Mouse (Mus musculus): ENCODE data around the gene Vmac. TPM values are rescaled to one million over a fixed set of nuclear protein-coding genes. Genes with fewer than 3 reads are reported as not detected.

Gene Vmac
- polyA plus RNA-seq, 1 experiment from 2014 or later = 16.9 TPM

- Histone ChIP-seq H3K36me3 (peaks cover 13% of the 10 kb centered on the region), H3K27me3 (replicated peaks) (no peaks in the 10 kb centered on the region), H3K9me3 (no peaks in the 10 kb centered on the region), H3K4me1 (peaks cover 16% of the 10 kb centered on the region; the same call in 1 of the 2 replicates), H3K4me3 (replicated peaks) (peak overlapping the region; percentile 95), H3K27ac (peak overlapping the region; percentile 85), H3K4me2 (peak overlapping the region; percentile 70), H3K9ac (peak overlapping the region; percentile 92)
- under 1% methylated on average over 32 of the region's 37 CpGs for WGBS
- ATAC-seq (ENCODE audit: insufficient read depth, low FRiP score, low read depth) = 0 out of 2 replicates have a peak, but pooled peaks have one; percentile 1
These were observed 44.0 kb downstream of the Vmac start for GRCm38 (mm10) chr17:56673647-56674416.

- peak within 1 kb of the TSS; percentile 95 for H3K4me3 ChIP-seq (replicated peaks)
- no peaks in the 10 kb centered on the region for H3K27me3 ChIP-seq (replicated peaks)
- peaks cover 22% of the 10 kb centered on the region for H3K4me1 ChIP-seq
- H3K9ac ChIP-seq = peak within 1 kb of the TSS; percentile 92
- H3K36me3 ChIP-seq = peaks cover 13% of the 10 kb centered on the region
- peak within 1 kb of the TSS; percentile 70 for H3K4me2 ChIP-seq
- peak within 1 kb of the TSS; percentile 85 for H3K27ac ChIP-seq
- ATAC-seq (ENCODE audit: insufficient read depth, low FRiP score, low read depth) = peak; percentile 95
- under 1% methylated on average over 56 of the region's 66 CpGs for WGBS
- H3K9me3 ChIP-seq = no peaks in the 10 kb centered on the region
These were observed 44.7 kb downstream of the Vmac start, which contains the start of gene Ranbp3 for GRCm38 (mm10) chr17:56672941-56673646. TSS of gene Ranbp3 (plus strand) at chr17:56673294.

GRCm38 (mm10) chr17:56669766-56670165 is 48.1 kb downstream of the Vmac start:
- no peak overlapping the region for H3K4me3 ChIP-seq (replicated peaks)
- H3K4me1 ChIP-seq = peaks cover 16% of the 10 kb centered on the region
- 0 out of 2 replicates have a peak, but pooled peaks cover 2% of the 10 kb centered on the region for H3K36me3 ChIP-seq
- 0 out of 2 replicates have a peak overlapping the region, but pooled peaks have one; percentile 2 for H3K9ac ChIP-seq
- H3K27me3 ChIP-seq (replicated peaks) = no peaks in the 10 kb centered on the region
- WGBS = 85% methylated on average over 8 of the region's 8 CpGs
- no peak for ATAC-seq (ENCODE audit: insufficient read depth, low FRiP score, low read depth)
- H3K4me2 ChIP-seq = no peak overlapping the region
- H3K9me3 ChIP-seq = no peaks in the 10 kb centered on the region
- no peak overlapping the region for H3K27ac ChIP-seq

GRCm38 (mm10) chr17:56668384-56669144 is 49.3 kb downstream of the Vmac start:
- no peaks in the 10 kb centered on the region for H3K9me3 ChIP-seq
- 5% methylated on average over 31 of the region's 31 CpGs for WGBS
- H3K9ac ChIP-seq = peak overlapping the region; percentile 45
- ATAC-seq (ENCODE audit: insufficient read depth, low FRiP score, low read depth) = no peak
- no peaks in the 10 kb centered on the region for H3K27me3 ChIP-seq (replicated peaks)
- peak overlapping the region; percentile 97 for H3K4me2 ChIP-seq
- H3K4me1 ChIP-seq = peaks cover 10% of the 10 kb centered on the region
- peak overlapping the region; percentile 50 for H3K4me3 ChIP-seq (replicated peaks)
- H3K36me3 ChIP-seq = 0 out of 2 replicates have a peak, but pooled peaks cover 2% of the 10 kb centered on the region
- no peak overlapping the region for H3K27ac ChIP-seq

GRCm38 (mm10) chr17:56667591-56667990 is 50.2 kb downstream of the Vmac start:
- Histone ChIP-seq H3K4me2 (no peak overlapping the region), H3K36me3 (0 out of 2 replicates have a peak, but pooled peaks cover 2% of the 10 kb centered on the region), H3K9me3 (no peaks in the 10 kb centered on the region), H3K27ac (no peak overlapping the region), H3K27me3 (replicated peaks) (no peaks in the 10 kb centered on the region), H3K9ac (no peak overlapping the region), H3K4me1 (peaks cover 10% of the 10 kb centered on the region), H3K4me3 (replicated peaks) (no peak overlapping the region)
- WGBS = 65% methylated on average over 3 of the region's 3 CpGs
- no peak for ATAC-seq (ENCODE audit: insufficient read depth, low FRiP score, low read depth)

- H3K4me1 ChIP-seq = peaks cover 10% of the 10 kb centered on the region
These were observed 51.4 kb downstream of the Vmac start for GRCm38 (mm10) chr17:56666384-56666783.

GRCm38 (mm10) chr17:56664333-56664732 is 53.5 kb downstream of the Vmac start:
- Histone ChIP-seq H3K9me3 (no peaks in the 10 kb centered on the region), H3K4me1 (peaks cover 10% of the 10 kb centered on the region), H3K36me3 (0 out of 2 replicates have a peak, but pooled peaks cover 2% of the 10 kb centered on the region), H3K4me2 (peak overlapping the region; percentile 42), H3K9ac (no peak overlapping the region), H3K27ac (no peak overlapping the region), H3K27me3 (replicated peaks) (no peaks in the 10 kb centered on the region), H3K4me3 (replicated peaks) (no peak overlapping the region)
- ATAC-seq (ENCODE audit: insufficient read depth, low FRiP score, low read depth) = peak; percentile 63
- 10% methylated on average over 10 of the region's 10 CpGs for WGBS

More at GRCm38 (mm10) chr17:56666384-56666783, 51.4 kb downstream of the Vmac start:
- 83% methylated on average over 4 of the region's 4 CpGs for WGBS
- Histone ChIP-seq H3K9me3 (no peaks in the 10 kb centered on the region), H3K27ac (no peak overlapping the region), H3K36me3 (0 out of 2 replicates have a peak, but pooled peaks cover 2% of the 10 kb centered on the region), H3K4me2 (no peak overlapping the region), H3K9ac (no peak overlapping the region), H3K4me3 (replicated peaks) (no peak overlapping the region), H3K27me3 (replicated peaks) (no peaks in the 10 kb centered on the region)
- ATAC-seq (ENCODE audit: insufficient read depth, low FRiP score, low read depth) = no peak

Other genes with a start within 250 kb of the Vmac start
- gene Ptprs, start 241.5 kb downstream of the Vmac start, polyA plus RNA-seq (2015; fragmentation: Nextera tagmentation; extraction: Ambion mirVana) = 71.8 and 81.2 TPM in 2 replicates
- gene Znrf4, start 205.6 kb downstream of the Vmac start, polyA plus RNA-seq (2015; fragmentation: Nextera tagmentation; extraction: Ambion mirVana) = not detected in 2 replicates
- 9.5 and 10.7 TPM in 2 replicates for gene Gm20219, start 163.6 kb downstream of the Vmac start, polyA plus RNA-seq (2015; fragmentation: Nextera tagmentation; extraction: Ambion mirVana)
- 77.9 and 82.7 TPM in 2 replicates for gene Safb2, start 133.4 kb downstream of the Vmac start, polyA plus RNA-seq (2015; fragmentation: Nextera tagmentation; extraction: Ambion mirVana)
- 95.8 and 106 TPM in 2 replicates for gene Safb, start 133.2 kb downstream of the Vmac start, polyA plus RNA-seq (2015; fragmentation: Nextera tagmentation; extraction: Ambion mirVana)
- gene 2410015M20Rik, start 108.3 kb downstream of the Vmac start, polyA plus RNA-seq (2015; fragmentation: Nextera tagmentation; extraction: Ambion mirVana) = 230 and 238 TPM in 2 replicates
- 1,749 and 1,789 TPM in 2 replicates for gene Rpl36, start 104.6 kb downstream of the Vmac start, polyA plus RNA-seq (2015; fragmentation: Nextera tagmentation; extraction: Ambion mirVana)
- 59.1 and 59.2 TPM in 2 replicates for gene Lonp1, start 91.1 kb downstream of the Vmac start, polyA plus RNA-seq (2015; fragmentation: Nextera tagmentation; extraction: Ambion mirVana)
- 0.30 and 0.48 TPM in 2 replicates for gene Catsperd, start 89.9 kb downstream of the Vmac start, polyA plus RNA-seq (2015; fragmentation: Nextera tagmentation; extraction: Ambion mirVana)
- gene Ranbp3, start 44.7 kb downstream of the Vmac start, polyA plus RNA-seq (2015; fragmentation: Nextera tagmentation; extraction: Ambion mirVana) = 75.9 and 81.6 TPM in 2 replicates
- 437 and 463 TPM in 2 replicates for gene Ndufa11, start 255 bp downstream of the Vmac start, polyA plus RNA-seq (2015; fragmentation: Nextera tagmentation; extraction: Ambion mirVana)
- gene Nrtn, start 39.5 kb upstream of the Vmac start, polyA plus RNA-seq (2015; fragmentation: Nextera tagmentation; extraction: Ambion mirVana) = 13.3 and 14.7 TPM in 2 replicates
- gene Dus3l, start 46.7 kb upstream of the Vmac start, polyA plus RNA-seq (2015; fragmentation: Nextera tagmentation; extraction: Ambion mirVana) = 40.1 and 48.2 TPM in 2 replicates
- gene Prr22, start 52.2 kb upstream of the Vmac start, polyA plus RNA-seq (2015; fragmentation: Nextera tagmentation; extraction: Ambion mirVana) = 1.3 and 1.4 TPM in 2 replicates
- gene Rfx2, start 113.0 kb upstream of the Vmac start, polyA plus RNA-seq (2015; fragmentation: Nextera tagmentation; extraction: Ambion mirVana) = 6.1 and 6.6 TPM in 2 replicates
- gene Acsbg2, start 156.4 kb upstream of the Vmac start, polyA plus RNA-seq (2015; fragmentation: Nextera tagmentation; extraction: Ambion mirVana) = not detected in 2 replicates
- gene 1700061G19Rik, start 157.5 kb upstream of the Vmac start, polyA plus RNA-seq (2015; fragmentation: Nextera tagmentation; extraction: Ambion mirVana) = 0.31 and 0.63 TPM in 2 replicates
- gene Mllt1, start 217.4 kb upstream of the Vmac start, polyA plus RNA-seq (2015; fragmentation: Nextera tagmentation; extraction: Ambion mirVana) = 39.8 and 43.7 TPM in 2 replicates

Data from stomach, embryonic 15.5 days (tissue).